Mouse (Mus musculus) c-Kit-positive CD71-positive TER-119-negative erythroid progenitor cells, embryonic 14.5 days (primary cell): ENCODE results near the gene Tmc4.

Experiments
- DNase-seq: peaks from one replicate; pipeline ENCODE4 v3.0.0-alpha.2; 2013; ENCODE audit warnings: low read depth

Gene Tmc4

DNA sequence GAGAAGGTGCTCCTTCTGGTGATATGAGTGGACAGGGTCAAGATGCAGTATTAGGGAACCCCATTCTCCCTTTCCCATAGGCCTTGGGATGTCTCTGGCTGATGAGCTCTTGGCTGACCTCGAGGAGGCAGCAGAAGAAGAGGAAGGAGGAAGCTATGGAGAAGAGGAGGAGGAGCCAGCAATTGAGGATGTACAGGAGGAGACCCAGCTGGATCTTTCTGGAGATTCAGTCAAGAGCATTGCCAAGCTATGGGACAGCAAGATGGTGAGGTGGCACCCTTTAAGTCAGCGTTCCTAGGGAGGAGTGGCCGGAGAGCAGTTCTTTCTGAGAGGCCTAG is 46.9 kb downstream of the Tmc4 start:
- no peak for DNase-seq

- peak; percentile 96 for DNase-seq
Measured at GRCm38 (mm10) chr7:3629543-3630477, 47.5 kb downstream of the Tmc4 start, which contains the start of the genes Tfpt and Prpf31. Gene Tfpt, minus strand, starts transcription at chr7:3629929. Gene Prpf31, plus strand, starts transcription at chr7:3629985.

DNA sequence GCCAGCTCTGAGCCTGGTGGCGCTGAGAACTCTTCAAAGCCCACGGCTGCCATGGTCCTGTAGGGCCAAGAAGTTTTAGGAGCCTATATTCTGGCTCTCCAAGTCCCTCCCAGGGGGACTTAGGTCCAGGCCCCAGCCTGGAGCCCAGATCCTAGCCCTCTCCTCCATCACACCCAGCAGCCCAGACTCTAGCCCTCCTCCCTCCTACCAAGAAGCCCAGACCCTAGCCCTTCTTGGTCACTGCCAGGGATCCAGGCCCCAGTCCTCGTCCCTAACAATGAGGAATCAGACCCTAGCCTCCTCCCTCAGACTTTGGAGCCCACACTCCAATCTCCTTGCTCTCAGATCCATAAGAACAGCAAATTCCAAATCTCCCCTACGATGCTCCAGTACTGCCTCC is 48.3 kb downstream of the Tmc4 start:
- DNase-seq, result no peak

DNA sequence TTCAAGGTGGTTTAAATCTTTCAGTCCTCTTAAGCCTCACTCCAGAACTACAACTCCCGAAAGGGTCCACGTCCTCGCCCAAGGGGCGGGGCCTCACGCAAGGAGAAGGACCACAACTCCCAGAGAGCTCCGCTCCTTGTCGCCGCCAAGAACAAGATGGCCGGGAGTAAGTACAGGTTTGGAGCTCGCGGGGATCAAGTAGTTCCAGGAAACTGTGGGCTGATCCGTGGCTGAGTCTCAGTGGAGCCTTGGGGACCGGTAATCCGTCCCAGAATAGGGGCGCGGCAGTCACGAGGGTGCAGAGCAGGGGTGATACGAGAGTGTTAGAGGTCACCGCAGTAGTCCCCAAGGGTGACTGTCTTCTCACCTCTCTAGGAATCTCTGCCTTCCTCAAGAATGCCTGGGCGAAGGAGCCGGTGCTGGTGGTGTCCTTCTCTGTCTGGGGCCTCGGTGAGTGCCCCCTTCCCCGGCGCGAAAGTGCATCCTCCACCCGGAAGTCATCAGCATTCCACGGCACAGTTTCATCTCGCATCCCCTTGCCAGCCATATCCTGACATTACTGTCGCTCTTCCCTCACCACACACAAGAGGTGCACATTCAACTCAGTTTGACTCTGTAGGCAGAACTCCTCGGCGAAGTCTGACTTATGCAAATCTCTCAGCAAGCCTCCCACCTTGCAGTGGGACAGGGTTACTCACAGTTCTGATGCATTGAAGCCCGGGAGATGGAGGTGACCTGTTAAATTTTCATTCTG is 59.9 kb downstream of the Tmc4 start, which contains the start of gene Ndufa3:
Ndufa3 (plus strand) TSS at position 132 of the 754 bp plus-strand sequence.
- DNase-seq, result peak; percentile 90

DNA sequence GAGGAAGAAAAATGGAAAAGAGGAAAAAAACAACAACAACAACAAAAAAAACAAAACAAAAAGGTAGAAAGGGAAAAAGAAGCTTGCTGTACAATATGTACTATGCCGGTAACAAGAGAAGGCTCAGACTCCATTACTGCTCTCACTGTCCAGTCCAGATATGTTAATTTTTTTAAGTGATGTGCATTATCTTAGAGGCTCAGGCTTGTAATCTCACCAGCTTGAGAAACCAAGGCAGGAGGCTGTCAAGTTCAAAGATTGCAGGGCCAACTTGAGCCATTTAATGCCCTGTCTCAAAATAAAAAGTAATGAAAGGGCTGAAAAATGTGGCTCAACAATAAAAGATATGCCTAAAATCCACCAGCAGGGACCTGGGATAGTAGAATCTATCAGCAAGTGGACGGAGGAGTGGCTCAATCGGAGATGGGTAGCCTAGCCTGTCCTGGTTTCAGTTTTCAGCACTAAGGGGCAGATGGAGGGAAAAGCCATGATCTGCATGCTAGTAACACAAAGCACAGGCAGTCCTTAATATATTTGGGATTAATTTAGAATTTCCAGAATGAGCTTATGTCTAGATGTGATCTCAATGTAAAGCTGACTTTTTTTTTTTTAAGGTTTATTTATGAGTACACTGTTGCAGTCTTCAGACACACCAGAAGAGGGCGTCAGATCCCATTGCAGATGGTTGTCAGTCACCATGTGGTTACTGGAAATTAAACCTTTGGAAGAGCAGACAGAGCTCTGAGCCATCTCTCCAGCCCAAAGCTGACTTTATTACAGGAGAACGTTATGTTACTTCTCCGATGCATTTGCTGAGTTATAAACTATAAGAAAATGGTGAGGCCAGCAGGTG is 60.7 kb downstream of the Tmc4 start:
- no peak for DNase-seq

DNA sequence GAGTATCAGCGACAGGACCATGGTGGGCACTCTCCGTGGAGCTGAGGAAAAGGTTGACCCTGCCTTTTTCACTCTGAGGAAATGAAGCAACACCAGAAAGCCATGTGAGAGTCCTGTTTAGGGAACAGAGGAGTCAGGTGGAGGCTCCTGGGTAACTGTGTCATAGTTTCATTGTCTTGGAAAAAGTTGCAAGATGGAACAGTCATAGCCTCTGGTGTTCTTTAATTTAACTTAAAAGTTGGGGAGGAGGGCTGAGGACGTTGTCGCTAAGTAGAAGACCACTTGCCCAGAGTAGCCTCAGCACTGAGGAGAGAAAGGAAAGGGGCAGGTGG is 61.3 kb downstream of the Tmc4 start, which contains the start of gene Oscar:
Oscar (minus strand) TSS at position 101 of the 332 bp plus-strand sequence.
- DNase-seq, result no peak
